Mouse (Mus musculus) liver, postnatal 0 days (tissue): ENCODE data around the gene Npdc1.

ENCODE experiments used
- CTCF ChIP-seq: sonication (generic); IDR thresholded peaks from 2 replicates; pipeline ENCODE4 v1.5.1; 2016; ENCODE audit warnings: antibody characterized with exemption, low read depth
- EP300 ChIP-seq: IDR thresholded peaks from 2 replicates; pipeline ENCODE4 v1.6.1; 2016; ENCODE audit warnings: antibody characterized with exemption, low read depth, mild to moderate bottlenecking

GRCm38 (mm10) chr2:25398065-25398464 is 1.1 kb upstream of the Npdc1 start:
- TF ChIP-seq CTCF (no peak), EP300 (no peak)
